Comparison of ENCODE assay signal across 8 mouse cellular contexts in the genomic region with DNA sequence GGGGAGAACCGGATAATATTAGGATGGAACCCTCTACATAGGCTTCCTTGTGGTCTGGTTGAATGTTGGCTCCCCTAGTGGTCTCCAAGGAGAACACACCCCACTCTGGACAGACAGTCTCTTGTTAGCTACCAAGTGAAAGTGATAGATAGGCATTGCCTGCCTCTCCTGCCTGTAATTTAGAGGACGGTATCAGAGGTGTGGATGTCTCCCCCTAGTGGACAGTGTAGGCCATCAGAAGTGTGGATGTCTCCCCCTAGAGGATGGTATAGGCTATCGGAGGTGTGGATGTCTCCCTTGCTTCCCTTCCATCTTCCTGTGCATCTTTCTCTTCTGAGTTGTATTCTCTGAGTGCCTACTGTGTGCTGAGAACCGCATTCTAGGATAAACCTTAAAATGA. TPM values are rescaled to one million over a fixed set of nuclear protein-coding genes. Genes with fewer than 3 reads are reported as not detected.
DNase-seq lines count a peak whose midpoint lies in the region; ATAC-seq and TF ChIP-seq lines count a peak whose summit lies in the region.

No protein-coding gene starts in this region.

- peaks cover 2% of the 10 kb centered on the region; the same call in 1 of the 2 replicates for H3K4me1 ChIP-seq in cortical plate, adult 2 months (ENCODE audit: control insufficient read depth, insufficient read depth, low read length)
- no peaks in the 10 kb centered on the region for H3K4me1 ChIP-seq in liver, embryonic 14.5 days (replicated peaks; ENCODE audit: control insufficient read depth in 2 of 2, insufficient read depth in 2 of 2, low read length in 1 of 2)
- H3K4me1 ChIP-seq in neural tube, embryonic 11.5 days (ENCODE audit: control insufficient read depth, insufficient read depth, low read length) = no peaks in the 10 kb centered on the region
- H3K4me1 ChIP-seq in thymus, adult 2 months (replicated peaks; ENCODE audit: control insufficient read depth, insufficient read depth, low read length) = peaks cover 9% of the 10 kb centered on the region

- no peak for TF ChIP-seq POLR2A in cortical plate, adult 2 months (IDR thresholded peaks at IDR 0.05; ENCODE audit: extremely low read depth, insufficient read depth, low read length)
- no peak for TF ChIP-seq POLR2A in thymus, adult 2 months (IDR thresholded peaks at IDR 0.05; ENCODE audit: control insufficient read depth, extremely low read depth, insufficient read depth, low read length, poor library complexity)

- H3K27ac ChIP-seq in cortical plate, adult 2 months (ENCODE audit: insufficient read depth, low read length) = no peak overlapping the region
- no peak overlapping the region for H3K27ac ChIP-seq in liver, embryonic 14.5 days
- no peak overlapping the region for H3K27ac ChIP-seq in neural tube, embryonic 11.5 days (ENCODE audit: low read depth, low read length)
- no peak overlapping the region for H3K27ac ChIP-seq in thymus, adult 2 months (ENCODE audit: control insufficient read depth, insufficient read depth, low read length)

- H3K9me3 ChIP-seq in liver, embryonic 14.5 days (ENCODE audit: control insufficient read depth, low read length) = no peaks in the 10 kb centered on the region
- H3K9me3 ChIP-seq in neural tube, embryonic 11.5 days (ENCODE audit: control insufficient read depth, low read length) = no peaks in the 10 kb centered on the region

- 17% methylated on average over 4 of the region's 4 CpGs for WGBS in liver, embryonic 14.5 days (ENCODE audit: insufficient replicate concordance)
- 24% methylated on average over 4 of the region's 4 CpGs for WGBS in neural tube, embryonic 11.5 days
- 23% methylated on average over 4 of the region's 4 CpGs for WGBS in thymus, adult 2 months

- H3K36me3 ChIP-seq in liver, embryonic 14.5 days (replicated peaks; ENCODE audit: control insufficient read depth, insufficient read depth, low read depth) = no peaks in the 10 kb centered on the region
- H3K36me3 ChIP-seq in neural tube, embryonic 11.5 days (ENCODE audit: control insufficient read depth, insufficient read depth, low read length) = no peaks in the 10 kb centered on the region
- no peaks in the 10 kb centered on the region for H3K36me3 ChIP-seq in thymus, adult 2 months (ENCODE audit: control insufficient read depth, insufficient read depth, low read length)

- no peak overlapping the region for H3K9ac ChIP-seq in liver, embryonic 14.5 days (replicated peaks)
- H3K9ac ChIP-seq in neural tube, embryonic 11.5 days (ENCODE audit: low read length) = no peak overlapping the region

- no peak for TF ChIP-seq EP300 in liver, embryonic 14.5 days (IDR thresholded peaks at IDR 0.05; ENCODE audit: low read depth)

- H3K4me3 ChIP-seq in cortical plate, adult 2 months (ENCODE audit: insufficient read depth, low read length) = no peak overlapping the region
- H3K4me3 ChIP-seq in liver, embryonic 14.5 days (ENCODE audit: insufficient read depth in 1 of 2, low read depth in 2 of 2, low read length in 2 of 2) = no peak overlapping the region
- no peak overlapping the region for H3K4me3 ChIP-seq in neural tube, embryonic 11.5 days (ENCODE audit: low read depth, low read length)
- no peak overlapping the region for H3K4me3 ChIP-seq in thymus, adult 2 months (ENCODE audit: control insufficient read depth, insufficient read depth, low read length)

- H3K4me2 ChIP-seq in liver, embryonic 14.5 days (ENCODE audit: low read depth) = no peak overlapping the region
- no peak overlapping the region for H3K4me2 ChIP-seq in neural tube, embryonic 11.5 days (ENCODE audit: low read depth)

- peak; percentile 100 for TF ChIP-seq CTCF in cortical plate, adult 2 months (IDR thresholded peaks at IDR 0.05; ENCODE audit: extremely low read depth, insufficient read depth, low read length)
- TF ChIP-seq CTCF in liver, embryonic 14.5 days (IDR thresholded peaks at IDR 0.05; ENCODE audit: low read depth) = peak; percentile 100
- no peak for TF ChIP-seq CTCF in thymus, adult 2 months (IDR thresholded peaks at IDR 0.05; ENCODE audit: borderline replicate concordance, control insufficient read depth, extremely low read depth, insufficient read depth, low read length, poor library complexity)

- intact Hi-C loops in gastrocnemius, postnatal 14 days (cut with DNase I; ENCODE audit: low total_unique reads) = no loop called here

- H3K27me3 ChIP-seq in liver, embryonic 14.5 days (ENCODE audit: control insufficient read depth, insufficient read depth, low read length) = no peaks in the 10 kb centered on the region
- no peaks in the 10 kb centered on the region for H3K27me3 ChIP-seq in neural tube, embryonic 11.5 days (ENCODE audit: control insufficient read depth, insufficient read depth, low read length)
- no peaks in the 10 kb centered on the region for H3K27me3 ChIP-seq in thymus, adult 2 months (ENCODE audit: control insufficient read depth, insufficient read depth, low read length)

- peak; percentile 92 for DNase-seq in CD4-positive, CD25-positive, alpha-beta regulatory T cell, adult 2 months (ENCODE audit: low read depth, low spot score)
- peak; percentile 35 for DNase-seq in gastrocnemius, postnatal 14 days
- DNase-seq in kidney, postnatal 10 days = peak; percentile 66
- DNase-seq in liver, embryonic 14.5 days (ENCODE audit: low read depth in 3 of 3, low spot score in 3 of 3) = peak; percentile 69 to 76 (median 71)
- DNase-seq in neural tube, embryonic 11.5 days (ENCODE audit: low spot score) = peak; percentile 66
- peak; percentile 73 for DNase-seq in thymus, adult 2 months

- ATAC-seq in activated CD4-positive, CD25-positive, alpha-beta regulatory T cell, adult 4 months = peak; percentile 86
- peak; percentile 70; the same call in 1 of the 2 replicates for ATAC-seq in liver, embryonic 14.5 days (ENCODE audit: insufficient read depth)
- ATAC-seq in neural tube, embryonic 11.5 days (ENCODE audit: insufficient read depth, low FRiP score, low TSS enrichment) = no peak

RNA-seq across cellular contexts. Expression of a gene that starts 21.7 kb away (rescaled TPM):
- 100 to 1,000 TPM in 1 of 2 experiments, 10 to 100 TPM in 1; 91.1 to 119 TPM for polyA plus RNA-seq in activated CD4-positive, CD25-positive, alpha-beta regulatory T cell, adult 4 months (2017; shearing (Covaris generic))
- 96.7 and 99.4 TPM in 2 replicates for polyA plus RNA-seq in cortical plate, adult 2 months (2012; rRNA removed)
- total RNA-seq in gastrocnemius, postnatal 14 days (2021) = 10 to 100 TPM; 51.0 to 59.3 TPM
- 83.1 and 91.7 TPM in 2 replicates for polyA plus RNA-seq in liver, embryonic 14.5 days (2012; rRNA removed)
- 135 and 141 TPM in 2 replicates for polyA plus RNA-seq in liver, embryonic 14.5 days (2014; fragmentation: Nextera tagmentation; extraction: Ambion mirVana)
- 231 and 247 TPM in 2 replicates for polyA plus RNA-seq in neural tube, embryonic 11.5 days (2014; fragmentation: Nextera tagmentation; extraction: Ambion mirVana)
- 173 and 195 TPM in 2 replicates for polyA plus RNA-seq in thymus, adult 2 months (2012; rRNA removed)

RNA-seq across cellular contexts. Expression of a gene that starts 32.6 kb away (rescaled TPM):
- not detected for polyA plus RNA-seq in activated CD4-positive, CD25-positive, alpha-beta regulatory T cell, adult 4 months (2017; shearing (Covaris generic))
- 28.7 and 29.2 TPM in 2 replicates for polyA plus RNA-seq in cortical plate, adult 2 months (2012; rRNA removed)
- not detected for total RNA-seq in gastrocnemius, postnatal 14 days (2021)
- 0.12 and 0.19 TPM in 2 replicates for polyA plus RNA-seq in liver, embryonic 14.5 days (2012; rRNA removed)
- 0.06 and 0.18 TPM in 2 replicates for polyA plus RNA-seq in liver, embryonic 14.5 days (2014; fragmentation: Nextera tagmentation; extraction: Ambion mirVana)
- 0.37 and 0.46 TPM in 2 replicates for polyA plus RNA-seq in neural tube, embryonic 11.5 days (2014; fragmentation: Nextera tagmentation; extraction: Ambion mirVana)
- polyA plus RNA-seq in thymus, adult 2 months (2012; rRNA removed) = 1.3 and 1.6 TPM in 2 replicates

RNA-seq across cellular contexts. Expression of a gene that starts 32.6 kb away (rescaled TPM):
- under 1 TPM in 1 of 2 experiments, not detected in 1; 0.17 TPM for polyA plus RNA-seq in activated CD4-positive, CD25-positive, alpha-beta regulatory T cell, adult 4 months (2017; shearing (Covaris generic))
- 89.7 and 93.2 TPM in 2 replicates for polyA plus RNA-seq in cortical plate, adult 2 months (2012; rRNA removed)
- total RNA-seq in gastrocnemius, postnatal 14 days (2021) = not detected
- polyA plus RNA-seq in liver, embryonic 14.5 days (2012; rRNA removed) = 0.68 and 1.2 TPM in 2 replicates
- 0.27 and 0.47 TPM in 2 replicates for polyA plus RNA-seq in liver, embryonic 14.5 days (2014; fragmentation: Nextera tagmentation; extraction: Ambion mirVana)
- polyA plus RNA-seq in neural tube, embryonic 11.5 days (2014; fragmentation: Nextera tagmentation; extraction: Ambion mirVana) = 1.6 and 1.8 TPM in 2 replicates
- polyA plus RNA-seq in thymus, adult 2 months (2012; rRNA removed) = 4.2 and 4.7 TPM in 2 replicates

RNA-seq across cellular contexts. Expression of a gene that starts 43.3 kb away (rescaled TPM):
- 10 to 100 TPM in 1 of 2 experiments, 1 to 10 TPM in 1; 5.6 to 15.3 TPM for polyA plus RNA-seq in activated CD4-positive, CD25-positive, alpha-beta regulatory T cell, adult 4 months (2017; shearing (Covaris generic))
- polyA plus RNA-seq in cortical plate, adult 2 months (2012; rRNA removed) = 411 and 422 TPM in 2 replicates
- total RNA-seq in gastrocnemius, postnatal 14 days (2021) = 100 to 1,000 TPM; 259 to 277 TPM
- 13.2 and 14.3 TPM in 2 replicates for polyA plus RNA-seq in liver, embryonic 14.5 days (2012; rRNA removed)
- polyA plus RNA-seq in liver, embryonic 14.5 days (2014; fragmentation: Nextera tagmentation; extraction: Ambion mirVana) = 15.7 and 19.2 TPM in 2 replicates
- polyA plus RNA-seq in neural tube, embryonic 11.5 days (2014; fragmentation: Nextera tagmentation; extraction: Ambion mirVana) = 26.5 and 29.3 TPM in 2 replicates
- polyA plus RNA-seq in thymus, adult 2 months (2012; rRNA removed) = 82.3 and 103 TPM in 2 replicates

Comparison
In these comparisons a context has a peak if more than half of its experiments do, and no peak if none do; other contexts are left out.
1. DNase-seq: peak in every context shown above with its lines; median percentile 92 in CD4-positive, CD25-positive, alpha-beta regulatory T cell, adult 2 months; 73 in thymus, adult 2 months; 71 in liver, embryonic 14.5 days; 66 in kidney, postnatal 10 days; 66 in neural tube, embryonic 11.5 days; 35 in gastrocnemius, postnatal 14 days.
2. RNA of a gene that starts 32.6 kb away (polyA plus RNA-seq): 28.7 to 29.2 TPM in cortical plate, adult 2 months; 1.3 to 1.6 TPM in thymus, adult 2 months, 0.37 to 0.46 TPM in neural tube, embryonic 11.5 days, 0.06 to 0.19 TPM in liver, embryonic 14.5 days and not detected in activated CD4-positive, CD25-positive, alpha-beta regulatory T cell, adult 4 months; every median in the first group is over 10 times any median in the second.
3. RNA of a gene that starts 32.6 kb away (polyA plus RNA-seq): 89.7 to 93.2 TPM in cortical plate, adult 2 months; 4.2 to 4.7 TPM in thymus, adult 2 months, 1.6 to 1.8 TPM in neural tube, embryonic 11.5 days, 0.27 to 1.2 TPM in liver, embryonic 14.5 days and 0.17 TPM in activated CD4-positive, CD25-positive, alpha-beta regulatory T cell, adult 4 months; every median in the first group is over 10 times any median in the second.